Mouse (Mus musculus): ENCODE results near the gene Ism1.

- no peak for TF ChIP-seq CHD2 (IDR thresholded peaks at IDR 0.05; ENCODE audit: low read depth, low read length)
- no peak for TF ChIP-seq ZC3H11A (IDR thresholded peaks at IDR 0.05; ENCODE audit: borderline replicate concordance, low read depth, low read length)
- no peak for TF ChIP-seq HCFC1 (IDR thresholded peaks at IDR 0.05; ENCODE audit: borderline replicate concordance, insufficient read depth, low read length)
Observed at GRCm38 (mm10) chr2:139649518-139649917, 28.5 kb upstream of the Ism1 start.
